Mouse (Mus musculus) hindbrain, postnatal 0 days (tissue): ENCODE results near the gene Chst15. TPM values are rescaled to one million over a fixed set of nuclear protein-coding genes. Genes with fewer than 3 reads are reported as not detected.

Source experiments
- ATAC-seq: fragments of 200-750 bp; cut with Nextera tagmentation; 2 replicates; pipeline ENCODE4 v1.8.0; 2017; ENCODE audit warnings: mild to moderate bottlenecking, moderate TSS enrichment, moderate library complexity
- DNase-seq: peaks from one replicate; pipeline ENCODE4 v3.0.0-alpha.2; 2015; ENCODE audit warnings: low spot score
- H3K27ac ChIP-seq: fragments of 300-500 bp; sonication (generic); 2 replicates; pipeline ENCODE4 v1.5.1; 2014; ENCODE audit warnings: mild to moderate bottlenecking
- H3K27me3 ChIP-seq: fragments of 300-500 bp; sonication (generic); 2 replicates; pipeline ENCODE4 v1.6.1; 2014; ENCODE audit warnings: low read length, mixed read lengths; ENCODE audit not compliant: insufficient read depth
- H3K36me3 ChIP-seq: fragments of 300-500 bp; sonication (generic); 2 replicates; pipeline ENCODE4 v1.6.1; 2014; ENCODE audit warnings: low read length, mixed read lengths; ENCODE audit not compliant: insufficient read depth
- H3K4me1 ChIP-seq: fragments of 300-500 bp; sonication (generic); 2 replicates; pipeline ENCODE4 v1.6.1; 2014; ENCODE audit warnings: antibody characterized with exemption, low read length, mixed read lengths; ENCODE audit not compliant: insufficient read depth
- H3K4me2 ChIP-seq: fragments of 300-500 bp; sonication (generic); 2 replicates; pipeline ENCODE4 v1.6.1; 2014; ENCODE audit warnings: low read depth, mild to moderate bottlenecking, low read length, moderate library complexity, mixed read lengths
- H3K4me3 ChIP-seq: fragments of 300-500 bp; sonication (generic); 2 replicates; pipeline ENCODE4 v1.5.1; 2014; ENCODE audit warnings: low read length
- H3K9ac ChIP-seq: fragments of 300-500 bp; sonication (generic); replicated peaks from 2 replicates; pipeline ENCODE4 v1.6.1; 2014; ENCODE audit warnings: mild to moderate bottlenecking, low read length, moderate library complexity, mixed read lengths
- H3K9me3 ChIP-seq: fragments of 300-500 bp; sonication (generic); 2 replicates; pipeline ENCODE4 v1.6.1; 2016; ENCODE audit warnings: low read length, mixed read lengths
- CTCF ChIP-seq: IDR thresholded peaks from 2 replicates; pipeline ENCODE4 v1.5.1; 2016; ENCODE audit warnings: antibody characterized with exemption, control low read depth, low read depth
- WGBS: fragments of 180-500 bp; shearing (Covaris S2); extraction: QIAGEN DNeasy Blood & Tissue Kit; methylation state at CpG from one replicate; pipeline ENCODE4 v1.1.7; 2014; 5-methylcytosine and 5-hydroxymethylcytosine counted together
- polyA plus RNA-seq: library from polyadenylated mRNA; unstranded; fragments of >200 nt; fragmentation: Nextera tagmentation; extraction: Ambion mirVana; gene quantifications from 2 replicates; pipeline ENCODE4 v1.2.1, GENCODE M21; 2015
- total RNA-seq: library from RNA; depleted of rRNA; stranded (reverse); fragments of >200 nt; gene quantifications from 2 replicates; pipeline ENCODE4 v1.2.3, GENCODE M21; 2014

Chst15 gene
- total and polyA plus RNA-seq, 2 experiments from 2014 or later = 16.7 to 32.6 TPM

DNA sequence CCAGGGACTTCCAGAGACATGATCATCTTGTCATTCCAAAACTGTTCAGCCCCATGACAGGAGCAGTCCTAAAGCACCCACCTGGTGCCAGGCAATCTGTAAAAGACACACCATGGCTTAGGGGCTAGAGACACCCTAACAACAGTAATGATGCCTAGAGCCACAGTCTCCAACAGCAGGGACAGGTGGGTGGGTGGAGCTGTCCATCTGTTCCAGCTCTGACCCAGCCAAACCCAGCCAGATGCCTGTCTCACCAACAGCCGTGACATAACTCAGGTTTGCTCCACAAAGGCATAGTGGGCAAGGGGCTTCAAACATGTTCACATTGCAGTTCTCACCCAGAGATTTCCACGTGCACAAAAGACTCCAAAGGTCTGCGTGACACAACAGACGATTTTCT lies 35.3 kb downstream of the Chst15 start:
- peak overlapping the region; percentile 17; the same call in 1 of the 2 replicates for H3K27ac ChIP-seq

GRCm38 (mm10) chr7:132278658-132279057 lies 38.4 kb downstream of the Chst15 start:
- Histone ChIP-seq H3K27me3 (no peaks in the 10 kb centered on the region), H3K27ac (no peak overlapping the region), H3K9ac (no peak overlapping the region), H3K4me3 (no peak overlapping the region), H3K9me3 (no peaks in the 10 kb centered on the region), H3K4me1 (peaks cover 7% of the 10 kb centered on the region), H3K36me3 (no peaks in the 10 kb centered on the region), H3K4me2 (no peak overlapping the region)
- no peak for DNase-seq
- ATAC-seq = no peak
- 92% methylated on average over 3 of the region's 3 CpGs for WGBS
- TF ChIP-seq CTCF = no peak

More for the DNA sequence above, 35.3 kb downstream of the Chst15 start:
- Histone ChIP-seq H3K27me3 (no peaks in the 10 kb centered on the region), H3K9ac (no peak overlapping the region), H3K4me2 (no peak overlapping the region), H3K4me3 (no peak overlapping the region), H3K9me3 (no peaks in the 10 kb centered on the region), H3K4me1 (peaks cover 16% of the 10 kb centered on the region), H3K36me3 (no peaks in the 10 kb centered on the region)
- ATAC-seq (peak; percentile 66), DNase-seq (peak; percentile 55)
- 51% methylated on average over 4 of the region's 4 CpGs for WGBS
- no peak for TF ChIP-seq CTCF

- WGBS = 79% methylated on average over 5 of the region's 5 CpGs
- ATAC-seq (no peak), DNase-seq (no peak)
- TF ChIP-seq CTCF = no peak
- Histone ChIP-seq H3K27me3 (no peaks in the 10 kb centered on the region), H3K9me3 (no peaks in the 10 kb centered on the region), H3K9ac (no peak overlapping the region), H3K36me3 (no peaks in the 10 kb centered on the region), H3K27ac (no peak overlapping the region), H3K4me3 (no peak overlapping the region), H3K4me2 (no peak overlapping the region), H3K4me1 (0 out of 2 replicates have a peak, but pooled peaks cover under 1% of the 10 kb centered on the region)
Observed at GRCm38 (mm10) chr7:132276287-132276686, 40.7 kb downstream of the Chst15 start.

GRCm38 (mm10) chr7:132273741-132274513 lies 43.1 kb downstream of the Chst15 start:
- DNase-seq = no peak
- Histone ChIP-seq H3K27me3 (no peaks in the 10 kb centered on the region), H3K27ac (no peak overlapping the region), H3K9me3 (no peaks in the 10 kb centered on the region), H3K4me1 (no peaks in the 10 kb centered on the region), H3K4me2 (no peak overlapping the region), H3K36me3 (no peaks in the 10 kb centered on the region), H3K4me3 (no peak overlapping the region), H3K9ac (no peak overlapping the region)
- ATAC-seq = no peak
- no peak for TF ChIP-seq CTCF
- WGBS = 43% methylated on average over 2 of the region's 2 CpGs

DNA sequence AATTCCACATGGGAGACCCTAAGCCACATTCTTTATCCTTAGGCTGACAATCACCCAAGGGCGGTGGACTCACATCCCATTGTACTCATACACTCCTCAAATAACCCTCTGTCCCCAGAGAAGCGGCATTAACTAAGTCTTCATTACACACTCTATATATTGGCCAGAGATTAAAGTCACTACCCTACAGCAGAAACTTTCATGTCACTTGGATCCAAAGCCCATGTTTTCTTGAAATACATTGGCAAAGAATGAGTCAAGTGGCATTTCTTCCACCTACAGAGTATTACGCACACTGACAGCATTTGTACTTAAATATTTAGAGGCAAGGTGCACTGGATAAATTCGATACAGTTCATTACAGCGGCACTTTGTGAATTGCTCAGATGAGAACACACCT lies 44.0 kb downstream of the Chst15 start:
- no peak overlapping the region for H3K9ac ChIP-seq
- TF ChIP-seq CTCF = no peak
- no peak overlapping the region for H3K27ac ChIP-seq
- no peaks in the 10 kb centered on the region for H3K4me1 ChIP-seq
- H3K4me3 ChIP-seq = no peak overlapping the region
- H3K9me3 ChIP-seq = no peaks in the 10 kb centered on the region
- WGBS = 95% methylated on average over 5 of the region's 5 CpGs
- no peaks in the 10 kb centered on the region for H3K36me3 ChIP-seq
- DNase-seq (no peak), ATAC-seq (no peak)
- no peaks in the 10 kb centered on the region for H3K27me3 ChIP-seq
- H3K4me2 ChIP-seq = no peak overlapping the region

DNA sequence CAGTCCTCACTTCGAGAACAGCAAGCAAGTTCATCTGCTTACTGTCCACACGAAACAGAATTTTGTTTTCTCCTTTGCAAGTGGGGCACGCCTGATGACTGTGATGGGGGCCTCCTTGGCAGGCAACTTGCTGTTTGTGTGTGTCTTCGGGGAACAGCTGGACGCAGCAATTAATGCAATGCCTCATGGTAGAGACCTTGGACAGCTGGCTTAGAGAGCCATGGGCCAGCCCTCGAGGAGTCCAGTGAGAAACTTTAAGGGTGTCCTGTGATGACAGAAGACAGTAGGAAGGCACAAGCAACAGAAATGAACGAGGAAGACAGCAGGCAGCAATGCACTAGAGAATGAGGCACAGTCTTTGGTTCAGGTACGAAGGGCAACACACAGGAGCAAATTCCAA lies 46.7 kb downstream of the Chst15 start:
- Histone ChIP-seq H3K9me3 (no peaks in the 10 kb centered on the region), H3K36me3 (no peaks in the 10 kb centered on the region), H3K9ac (no peak overlapping the region), H3K27ac (no peak overlapping the region), H3K4me1 (0 out of 2 replicates have a peak, but pooled peaks cover 4% of the 10 kb centered on the region), H3K27me3 (no peaks in the 10 kb centered on the region), H3K4me2 (no peak overlapping the region), H3K4me3 (no peak overlapping the region)
- no peak for TF ChIP-seq CTCF
- 78% methylated on average over 8 of the region's 8 CpGs for WGBS
- no peak for DNase-seq
- no peak for ATAC-seq

DNA sequence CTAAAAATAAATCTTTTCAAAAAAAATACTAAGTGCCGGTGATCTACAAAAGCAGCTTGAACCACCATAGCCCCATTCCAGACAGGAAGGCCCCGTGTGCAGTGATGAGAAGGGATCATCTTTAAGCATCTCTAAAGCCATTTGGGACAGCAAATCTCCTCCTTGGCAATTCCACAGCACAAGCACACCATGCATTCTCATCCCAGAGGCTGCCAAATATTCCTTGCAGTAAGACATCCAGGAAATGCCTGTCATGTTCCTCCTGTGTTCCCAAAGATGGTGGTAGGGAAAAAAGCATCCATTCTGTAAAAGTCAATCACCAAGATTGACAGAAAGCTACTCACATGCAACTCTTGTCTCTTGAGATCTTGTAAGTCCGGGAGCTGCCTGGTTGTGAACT lies 47.4 kb downstream of the Chst15 start:
- Histone ChIP-seq H3K27ac (no peak overlapping the region), H3K4me3 (no peak overlapping the region), H3K9me3 (no peaks in the 10 kb centered on the region), H3K4me1 (0 out of 2 replicates have a peak, but pooled peaks cover 4% of the 10 kb centered on the region), H3K9ac (no peak overlapping the region), H3K36me3 (no peaks in the 10 kb centered on the region), H3K27me3 (no peaks in the 10 kb centered on the region), H3K4me2 (no peak overlapping the region)
- WGBS = 67% methylated on average over 3 of the region's 3 CpGs
- no peak for ATAC-seq
- TF ChIP-seq CTCF = no peak
- no peak for DNase-seq
